Mouse (Mus musculus) G1E (cell line): ENCODE results near the gene Eefsec. TPM values are rescaled to one million over a fixed set of nuclear protein-coding genes. Genes with fewer than 3 reads are reported as not detected.

ENCODE experiments used
- ATAC-seq: 2 replicates; pipeline ENCODE4 v1.8.0; 2016; ENCODE audit warnings: mild to moderate bottlenecking; ENCODE audit not compliant: insufficient number of reproducible peaks, poor library complexity, low FRiP score, severe bottlenecking; ENCODE audit errors: extremely low read depth
- DNase-seq: peaks from one replicate; pipeline ENCODE4 v3.0.0; 2012; ENCODE audit warnings: low spot score
- H3K27me3 ChIP-seq: 2 replicates; pipeline ENCODE4 v1.6.1; 2012; ENCODE audit warnings: mild to moderate bottlenecking, low read length, inconsistent platforms; ENCODE audit not compliant: insufficient read depth
- H3K36me3 ChIP-seq: replicated peaks from 2 replicates; pipeline ENCODE3; 2012; ENCODE audit warnings: mild to moderate bottlenecking, inconsistent platforms
- H3K4me1 ChIP-seq: 2 replicates; pipeline ENCODE4 v1.6.1; 2012; ENCODE audit warnings: low read depth, low read length, inconsistent platforms, mixed read lengths; ENCODE audit not compliant: insufficient read depth
- H3K4me3 ChIP-seq: 2 replicates; pipeline ENCODE4 v1.5.1; 2012; ENCODE audit warnings: low read depth, mild to moderate bottlenecking, inconsistent platforms, low read length, moderate library complexity, mixed read lengths
- H3K9me3 ChIP-seq: replicated peaks from 2 replicates; pipeline ENCODE4 v1.6.1; 2012; ENCODE audit warnings: inconsistent platforms
- CTCF ChIP-seq: IDR thresholded peaks from 2 replicates; pipeline ENCODE4 v1.5.1; 2012; ENCODE audit warnings: low read depth, low read length, inconsistent platforms, mixed read lengths
- GATA1 ChIP-seq: IDR thresholded peaks from 2 replicates; pipeline ENCODE4 v1.6.1; 2012; ENCODE audit warnings: borderline replicate concordance, low read length, inconsistent platforms, mixed read lengths
- GATA2 ChIP-seq: IDR thresholded peaks from 2 replicates; pipeline ENCODE4 v1.6.1; 2012; ENCODE audit warnings: low read depth, low read length, inconsistent platforms, borderline replicate concordance
- POLR2AphosphoS5 ChIP-seq: IDR thresholded peaks from 2 replicates; pipeline ENCODE4 v1.6.1; 2012; ENCODE audit warnings: low read depth, low read length, inconsistent platforms; ENCODE audit not compliant: insufficient replicate concordance
- TAL1 ChIP-seq: conservative IDR thresholded peaks from 2 replicates; pipeline ENCODE4 v1.6.1; 2012; ENCODE audit warnings: low read depth, low read length, inconsistent platforms, mixed read lengths
- polyA plus RNA-seq: library from polyadenylated mRNA; stranded (reverse); fragments of >175 nt; gene quantifications from 2 replicates; pipeline ENCODE4 v1.2.3, GENCODE M21; 2012
- total RNA-seq, 2 experiments: library from RNA; stranded (forward) in 1 of 2; stranded (reverse) in 1 of 2; fragments of 200-1000 nt in 1 of 2; fragments of >200 nt in 1 of 2; fragmentation: Nextera tagmentation in 1 of 2; gene quantifications; 2 replicates each; pipeline ENCODE4 v1.2.3; 2014 to 2017

Eefsec gene
- total and polyA plus RNA-seq, 3 experiments: 12.3 to 50.6 (median 24.7) TPM

- Histone ChIP-seq H3K4me3 (peak overlapping the region; percentile 58; the same call in 1 of the 2 replicates), H3K27me3 (no peaks in the 10 kb centered on the region), H3K36me3 (peaks cover 34% of the 10 kb centered on the region), H3K9me3 (no peaks in the 10 kb centered on the region), H3K4me1 (peaks cover 96% of the 10 kb centered on the region)
- TF ChIP-seq GATA2 (peak; percentile 77; the same call in 1 of the 2 replicates), TAL1 (peak; percentile 90), GATA1 (no peak)
- ATAC-seq: peak; percentile 70
- DNase-seq: peak; percentile 86
These were observed 194.4 kb downstream of the Eefsec start for GRCm38 (mm10) chr6:88251798-88252478.

DNA sequence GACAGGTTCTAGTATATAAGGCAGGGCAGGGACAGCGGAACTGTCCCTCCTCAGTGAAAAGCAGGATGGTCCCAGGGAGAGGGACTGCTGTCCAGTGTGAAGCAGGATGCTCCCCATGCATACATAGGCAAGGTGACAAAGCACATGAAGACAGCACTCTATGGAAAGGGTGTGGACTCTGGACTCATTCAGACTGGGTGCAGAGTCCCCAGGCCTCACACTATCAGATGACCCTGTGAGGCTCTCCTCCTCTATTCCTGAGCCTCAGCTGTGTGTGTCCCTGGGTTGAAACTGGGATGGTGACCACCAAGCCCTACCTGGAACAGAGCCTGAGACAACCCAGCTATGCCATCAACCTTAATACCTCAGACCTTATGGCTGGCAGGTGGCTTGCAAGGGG is 194.9 kb downstream of the Eefsec start:
- H3K4me1 ChIP-seq: peaks cover 96% of the 10 kb centered on the region
- H3K27me3 ChIP-seq: no peaks in the 10 kb centered on the region
- H3K4me3 ChIP-seq: peak overlapping the region; percentile 58; the same call in 1 of the 2 replicates
- TF ChIP-seq GATA1: no peak
- TF ChIP-seq TAL1: no peak
- no peak for TF ChIP-seq GATA2
- no peak for TF ChIP-seq POLR2AphosphoS5
- TF ChIP-seq CTCF: no peak
- no peaks in the 10 kb centered on the region for H3K9me3 ChIP-seq
- H3K36me3 ChIP-seq: peaks cover 29% of the 10 kb centered on the region
- ATAC-seq (no peak), DNase-seq (no peak)

DNA sequence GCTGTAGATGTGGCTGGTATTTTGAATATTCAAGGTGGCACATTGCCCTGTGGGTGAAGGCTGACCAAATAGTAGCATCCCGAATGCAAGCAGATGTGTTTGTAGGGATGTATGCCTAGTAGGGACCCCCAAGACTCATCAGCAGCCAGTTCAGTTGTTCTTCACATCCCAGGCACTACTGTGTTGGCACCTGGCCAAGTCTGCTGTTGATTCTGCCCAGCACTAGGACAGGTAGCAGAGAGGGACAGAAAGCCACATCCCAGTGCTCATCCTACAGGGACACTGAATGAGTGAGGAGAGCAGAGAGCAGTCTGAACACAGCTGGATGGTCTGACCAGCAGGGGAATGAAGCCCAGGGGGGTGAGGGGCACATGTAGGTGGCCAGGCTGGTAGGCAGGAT is 197.1 kb downstream of the Eefsec start:
- DNase-seq: no peak
- H3K4me3 ChIP-seq: no peak overlapping the region
- no peak for ATAC-seq

GRCm38 (mm10) chr6:88242604-88243003 is 203.7 kb downstream of the Eefsec start:
- Histone ChIP-seq H3K4me1 (peaks cover 51% of the 10 kb centered on the region), H3K4me3 (no peak overlapping the region), H3K36me3 (no peaks in the 10 kb centered on the region), H3K27me3 (peaks cover 14% of the 10 kb centered on the region), H3K9me3 (no peaks in the 10 kb centered on the region)
- ATAC-seq (peak; percentile 45; the same call in 1 of the 2 replicates), DNase-seq (peak; percentile 62)
- TF ChIP-seq CTCF (peak; percentile 42), GATA2 (no peak)

More for the DNA sequence above, 197.1 kb downstream of the Eefsec start:
- H3K27me3 ChIP-seq: no peaks in the 10 kb centered on the region
- H3K4me1 ChIP-seq: peaks cover 85% of the 10 kb centered on the region
- H3K36me3 ChIP-seq: peaks cover 17% of the 10 kb centered on the region
- TF ChIP-seq POLR2AphosphoS5: no peak
- TF ChIP-seq CTCF: no peak
- no peak for TF ChIP-seq GATA1
- TF ChIP-seq TAL1: no peak
- TF ChIP-seq GATA2: no peak
- H3K9me3 ChIP-seq: no peaks in the 10 kb centered on the region

DNA sequence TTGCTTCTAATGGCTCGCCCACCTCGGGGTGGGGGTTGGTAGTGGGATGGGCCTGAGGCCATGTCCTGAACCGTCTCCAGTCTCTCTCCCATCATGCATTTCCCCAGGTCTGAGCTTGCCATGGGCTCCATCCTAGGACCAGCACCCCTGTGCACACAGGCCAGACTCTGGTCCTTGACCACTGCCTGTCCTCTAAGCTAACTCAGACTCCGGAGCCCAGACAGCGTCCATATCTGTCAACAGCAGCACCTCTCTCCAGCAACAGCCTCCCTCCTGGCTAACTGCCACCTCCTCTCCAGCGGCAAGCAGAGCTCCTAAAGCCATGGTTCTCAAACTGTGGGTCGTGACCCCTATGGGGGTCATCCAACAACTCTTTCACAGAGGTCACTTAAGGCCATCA is 209.8 kb downstream of the Eefsec start:
- Histone ChIP-seq H3K27me3 (peaks cover 60% of the 10 kb centered on the region), H3K9me3 (no peaks in the 10 kb centered on the region), H3K4me3 (no peak overlapping the region; the same call in 1 of the 2 replicates), H3K4me1 (peaks cover 53% of the 10 kb centered on the region), H3K36me3 (no peaks in the 10 kb centered on the region)
- ATAC-seq: no peak
- DNase-seq: no peak
- TF ChIP-seq GATA2 (no peak), CTCF (no peak), TAL1 (no peak), GATA1 (no peak), POLR2AphosphoS5 (no peak)

DNA sequence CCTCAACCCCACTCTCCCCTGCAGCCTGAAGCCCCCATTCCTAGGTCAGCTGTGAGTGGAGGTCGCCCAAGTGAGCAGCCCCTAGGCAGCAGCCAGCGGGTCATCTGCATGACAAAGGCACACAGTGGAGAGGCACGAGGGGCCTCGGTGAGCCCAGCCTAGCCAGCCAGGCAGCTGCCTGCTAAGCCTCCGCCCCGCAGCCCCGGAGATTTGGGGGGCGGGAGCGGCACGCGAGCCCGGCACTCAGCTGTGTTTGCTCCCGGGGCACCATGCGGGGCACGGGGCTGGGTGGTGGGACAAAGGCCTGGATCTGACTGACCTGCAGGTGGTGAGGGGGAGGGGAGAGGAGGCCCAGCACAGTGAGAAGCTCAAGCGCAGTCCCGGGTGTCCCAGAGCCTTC is 210.4 kb downstream of the Eefsec start:
- no peak for TF ChIP-seq TAL1
- no peak for TF ChIP-seq GATA1
- TF ChIP-seq GATA2: no peak
- no peak for TF ChIP-seq POLR2AphosphoS5
- TF ChIP-seq CTCF: no peak
- H3K36me3 ChIP-seq: no peaks in the 10 kb centered on the region
- DNase-seq (no peak), ATAC-seq (no peak)
- peaks cover 63% of the 10 kb centered on the region for H3K27me3 ChIP-seq
- peaks cover 57% of the 10 kb centered on the region for H3K4me1 ChIP-seq
- H3K4me3 ChIP-seq: peak overlapping the region; percentile 40; the same call in 1 of the 2 replicates
- no peaks in the 10 kb centered on the region for H3K9me3 ChIP-seq

GRCm38 (mm10) chr6:88235461-88235860 is 210.9 kb downstream of the Eefsec start:
- H3K9me3 ChIP-seq: no peaks in the 10 kb centered on the region
- TF ChIP-seq TAL1: no peak
- H3K27me3 ChIP-seq: peaks cover 68% of the 10 kb centered on the region

More at GRCm38 (mm10) chr6:88235461-88235860, 210.9 kb downstream of the Eefsec start:
- Histone ChIP-seq H3K36me3 (no peaks in the 10 kb centered on the region), H3K4me3 (no peak overlapping the region), H3K4me1 (peaks cover 59% of the 10 kb centered on the region)
- DNase-seq: no peak
- no peak for ATAC-seq
